Mouse (Mus musculus) macrophage (primary cell): ENCODE data around the gene Arhgap25. TPM values are rescaled to one million over a fixed set of nuclear protein-coding genes. Genes with fewer than 3 reads are reported as not detected.

Source experiments
- H3K27ac ChIP-seq: fragments of 350-480 bp; formaldehyde crosslinking; 2 replicates; pipeline ENCODE4 v1.9.0; 2021
- H3K36me3 ChIP-seq: fragments of 350-480 bp; formaldehyde crosslinking; 2 replicates; pipeline ENCODE4 v1.9.0; 2021; ENCODE audit errors: inconsistent target
- H3K4me3 ChIP-seq: fragments of 350-480 bp; formaldehyde crosslinking; 2 replicates; pipeline ENCODE4 v1.9.0; 2021; ENCODE audit errors: inconsistent target
- H3K79me2 ChIP-seq: fragments of 350-480 bp; formaldehyde crosslinking; 2 replicates; pipeline ENCODE4 v1.9.0; 2021; ENCODE audit errors: inconsistent target
- WGBS: methylation state at CpG from one replicate; pipeline ENCODE4 v1.1.7; 2026; ENCODE audit warnings: inconsistent platforms; ENCODE audit not compliant: missing documents; 5-methylcytosine and 5-hydroxymethylcytosine counted together
- polyA plus RNA-seq: library from polyadenylated mRNA; stranded (reverse); fragments of 250-400 nt; gene quantifications from 3 replicates; pipeline ENCODE4 v1.2.4, GENCODE M21; 2018; ENCODE audit warnings: inconsistent platforms

Gene Arhgap25
- polyA plus RNA-seq, 1 experiment from 2014 or later, result 128 TPM

GRCm38 (mm10) chr6:87503536-87503935, 29.5 kb downstream of the Arhgap25 start:
- WGBS, result 100% methylated on average over 1 of the region's 1 CpGs
- Histone ChIP-seq H3K36me3 (peaks cover 14% of the 10 kb centered on the region; the same call in 1 of the 2 replicates), H3K4me3 (no peak overlapping the region), H3K27ac (peak overlapping the region; percentile 84), H3K79me2 (peaks cover 78% of the 10 kb centered on the region)

GRCm38 (mm10) chr6:87502831-87503286, 30.2 kb downstream of the Arhgap25 start:
- Histone ChIP-seq H3K79me2 (peaks cover 82% of the 10 kb centered on the region), H3K36me3 (peaks cover 14% of the 10 kb centered on the region; the same call in 1 of the 2 replicates), H3K27ac (peak overlapping the region; percentile 84), H3K4me3 (no peak overlapping the region)
- WGBS, result under 1% methylated on average over 10 of the region's 10 CpGs

GRCm38 (mm10) chr6:87502411-87502810, 30.6 kb downstream of the Arhgap25 start:
- Histone ChIP-seq H3K4me3 (no peak overlapping the region), H3K79me2 (peaks cover 82% of the 10 kb centered on the region), H3K36me3 (peaks cover 17% of the 10 kb centered on the region; the same call in 1 of the 2 replicates), H3K27ac (peak overlapping the region; percentile 84)
- 3% methylated on average over 6 of the region's 6 CpGs for WGBS

- Histone ChIP-seq H3K36me3 (peaks cover 6% of the 10 kb centered on the region; the same call in 1 of the 2 replicates), H3K27ac (peak overlapping the region; percentile 79), H3K4me3 (no peak overlapping the region), H3K79me2 (peaks cover 82% of the 10 kb centered on the region)
- 94% methylated on average over 7 of the region's 7 CpGs for WGBS
These were observed 32.4 kb downstream of the Arhgap25 start for GRCm38 (mm10) chr6:87500696-87501095.

- Histone ChIP-seq H3K79me2 (peaks cover 82% of the 10 kb centered on the region), H3K36me3 (0 out of 2 replicates have a peak, but pooled peaks cover 4% of the 10 kb centered on the region), H3K27ac (peak overlapping the region; percentile 79), H3K4me3 (no peak overlapping the region)
- 2% methylated on average over 6 of the region's 6 CpGs for WGBS
These were observed 33.3 kb downstream of the Arhgap25 start for GRCm38 (mm10) chr6:87499791-87500190.

- WGBS, result 2% methylated on average over 9 of the region's 9 CpGs
- H3K36me3 ChIP-seq, result peaks cover 27% of the 10 kb centered on the region
- H3K4me3 ChIP-seq, result peak overlapping the region; percentile 54
- H3K27ac ChIP-seq, result peak overlapping the region; percentile 71
- H3K79me2 ChIP-seq, result peaks cover 95% of the 10 kb centered on the region
These were observed 36.9 kb downstream of the Arhgap25 start for GRCm38 (mm10) chr6:87496143-87496542.

- peaks cover 96% of the 10 kb centered on the region for H3K79me2 ChIP-seq
- peaks cover 44% of the 10 kb centered on the region for H3K36me3 ChIP-seq
- H3K4me3 ChIP-seq, result peak overlapping the region; percentile 54
- peak overlapping the region; percentile 71 for H3K27ac ChIP-seq
- 15% methylated on average over 9 of the region's 9 CpGs for WGBS
These were observed 38.7 kb downstream of the Arhgap25 start for GRCm38 (mm10) chr6:87494339-87494738.

- Histone ChIP-seq H3K79me2 (peaks cover 75% of the 10 kb centered on the region), H3K27ac (no peak overlapping the region), H3K4me3 (no peak overlapping the region), H3K36me3 (peaks cover 94% of the 10 kb centered on the region)
- WGBS, result 85% methylated on average over 6 of the region's 6 CpGs
These were observed 45.2 kb downstream of the Arhgap25 start for GRCm38 (mm10) chr6:87487657-87488426.

- H3K36me3 ChIP-seq, result peaks cover 94% of the 10 kb centered on the region
- WGBS, result 92% methylated on average over 5 of the region's 5 CpGs
- peaks cover 47% of the 10 kb centered on the region; the same call in 1 of the 2 replicates for H3K79me2 ChIP-seq
- H3K27ac ChIP-seq, result no peak overlapping the region
- no peak overlapping the region for H3K4me3 ChIP-seq
These were observed 48.3 kb downstream of the Arhgap25 start for GRCm38 (mm10) chr6:87484806-87485205.

GRCm38 (mm10) chr6:87483900-87484289, 49.2 kb downstream of the Arhgap25 start:
- WGBS, result 98% methylated on average over 3 of the region's 3 CpGs
- peaks cover 94% of the 10 kb centered on the region for H3K36me3 ChIP-seq

GRCm38 (mm10) chr6:87483224-87483899, 49.7 kb downstream of the Arhgap25 start:
- peaks cover 94% of the 10 kb centered on the region for H3K36me3 ChIP-seq
- no peak overlapping the region for H3K4me3 ChIP-seq
- no peak overlapping the region for H3K27ac ChIP-seq
- H3K79me2 ChIP-seq, result peaks cover 35% of the 10 kb centered on the region; the same call in 1 of the 2 replicates
- WGBS, result 94% methylated on average over 12 of the region's 12 CpGs

More at GRCm38 (mm10) chr6:87483900-87484289, 49.2 kb downstream of the Arhgap25 start:
- no peak overlapping the region for H3K4me3 ChIP-seq
- H3K27ac ChIP-seq, result no peak overlapping the region
- H3K79me2 ChIP-seq, result peaks cover 40% of the 10 kb centered on the region; the same call in 1 of the 2 replicates

- Histone ChIP-seq H3K4me3 (no peak overlapping the region), H3K27ac (no peak overlapping the region), H3K36me3 (peaks cover 98% of the 10 kb centered on the region), H3K79me2 (peaks cover 4% of the 10 kb centered on the region; the same call in 1 of the 2 replicates)
- WGBS, result 93% methylated on average over 5 of the region's 5 CpGs
These were observed 53.6 kb downstream of the Arhgap25 start for GRCm38 (mm10) chr6:87479291-87479999.

- no peak overlapping the region for H3K4me3 ChIP-seq
- 90% methylated on average over 4 of the region's 4 CpGs for WGBS
- H3K27ac ChIP-seq, result no peak overlapping the region
- H3K36me3 ChIP-seq, result peaks cover 97% of the 10 kb centered on the region
- H3K79me2 ChIP-seq, result peaks cover 2% of the 10 kb centered on the region; the same call in 1 of the 2 replicates
These were observed 54.2 kb downstream of the Arhgap25 start for GRCm38 (mm10) chr6:87478847-87479246.

GRCm38 (mm10) chr6:87475223-87475622, 57.8 kb downstream of the Arhgap25 start:
- Histone ChIP-seq H3K79me2 (no peaks in the 10 kb centered on the region; the same call in 1 of the 2 replicates), H3K4me3 (no peak overlapping the region), H3K27ac (no peak overlapping the region), H3K36me3 (peaks cover 95% of the 10 kb centered on the region)
- WGBS, result 100% methylated on average over 5 of the region's 5 CpGs
